Mouse (Mus musculus): ENCODE data around the gene Fam131b. TPM values are rescaled to one million over a fixed set of nuclear protein-coding genes. Genes with fewer than 3 reads are reported as not detected.
A peak's percentile ranks its signal among the peaks of the same experiment; 100 is the strongest.

Gene Fam131b
- total and polyA plus RNA-seq, 3 experiments, result 0.04 to 0.09 (median 0.05) TPM

DNA sequence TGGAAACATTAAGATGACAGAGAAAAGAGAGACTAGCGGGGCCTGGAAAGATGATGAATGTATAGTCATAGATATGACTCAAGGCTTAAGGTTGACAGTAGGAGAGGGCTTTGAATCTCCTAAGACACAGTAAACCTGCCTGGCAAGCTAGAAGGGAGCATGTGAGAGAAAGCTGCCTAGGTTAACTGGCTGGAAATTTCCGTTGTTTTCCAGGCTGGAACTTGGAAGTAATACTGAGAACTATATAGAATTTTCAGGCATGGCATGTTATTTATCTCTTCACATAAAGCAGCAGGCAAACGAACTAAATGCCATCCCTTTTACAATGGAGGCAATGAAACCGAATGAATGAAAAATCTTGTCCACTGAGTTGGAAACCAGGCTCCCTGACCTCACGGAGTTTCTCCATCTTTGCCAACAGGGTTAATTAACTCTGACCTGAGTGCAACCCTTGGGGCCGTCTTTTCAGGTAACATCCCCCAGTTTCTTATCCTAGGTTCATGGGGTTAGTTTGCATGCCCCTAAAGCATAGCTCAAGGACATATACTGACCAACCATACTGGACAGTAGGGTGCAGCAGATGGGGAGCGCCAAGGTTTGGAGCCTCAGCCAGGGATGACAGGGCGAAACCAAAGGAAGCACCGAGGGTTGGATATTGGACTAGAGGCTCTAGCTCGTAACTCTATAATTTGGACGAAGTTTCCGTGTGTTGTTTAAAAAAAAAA lies 24.0 kb upstream of the Fam131b start:
- TF ChIP-seq ZNF384 (IDR thresholded peaks at IDR 0.05; ENCODE audit: low read depth, low read length), result no peak
- no peak for TF ChIP-seq NRF1 (IDR thresholded peaks at IDR 0.05; ENCODE audit: low read depth, low read length)
- TF ChIP-seq MXI1 (IDR thresholded peaks at IDR 0.05; ENCODE audit: low read depth, low read length), result no peak
- TF ChIP-seq TCF12 (IDR thresholded peaks at IDR 0.05; ENCODE audit: low read depth, low read length), result no peak
- no peak for TF ChIP-seq E2F4 (IDR thresholded peaks at IDR 0.05; ENCODE audit: insufficient replicate concordance, low read depth, low read length)
- TF ChIP-seq MAFK (IDR thresholded peaks at IDR 0.05; ENCODE audit: insufficient replicate concordance, low read length), result no peak
- no peak for TF ChIP-seq UBTF (IDR thresholded peaks at IDR 0.05; ENCODE audit: low read depth, low read length)
- no peak for TF ChIP-seq RAD21 (IDR thresholded peaks at IDR 0.05; ENCODE audit: low read depth, low read length)
- DNase-seq (ENCODE audit: extremely low read depth), result no peak
- no peaks in the 10 kb centered on the region for H3K79me2 ChIP-seq (replicated peaks; ENCODE audit: control insufficient read depth, extremely low read depth, insufficient read depth, poor library complexity, severe bottlenecking)
- peaks cover 3 to 23% of the 10 kb centered on the region in 2 experiments; a peak in 2 of 4 replicates for H3K4me1 ChIP-seq (ENCODE audit: control insufficient read depth in 1 of 2, insufficient read depth in 2 of 2)
- H3K4me2 ChIP-seq (ENCODE audit: insufficient read depth, low read depth, poor library complexity, severe bottlenecking), result peak overlapping the region; percentile 94
- H3K4me3 ChIP-seq (replicated peaks in 1 of 3; ENCODE audit: low read depth in 2 of 3, low read length in 2 of 3, poor library complexity in 1 of 3), result peak overlapping the region in 1 of 3 experiments; percentile 67
- H3K27me3 ChIP-seq (replicated peaks), result no peaks in the 10 kb centered on the region
- in situ Hi-C loops (cut with MboI; ENCODE audit: low pct_ligation_motif_present, low pct_unique_long_range_greater_than_20kb, low sequenced_read_pairs), result loop anchor here (25.0 kb wide), 1 partner anchor 239 kb away; the partner anchor contains the start of gene Tcaf3
- H3K9me3 ChIP-seq (replicated peaks; ENCODE audit: low read length), result no peaks in the 10 kb centered on the region
- H3K36me3 ChIP-seq (replicated peaks in 1 of 2; ENCODE audit: control insufficient read depth in 1 of 2, insufficient read depth in 1 of 2, low read length in 1 of 2), result peaks cover 0 to 3% of the 10 kb centered on the region in 2 experiments
- peak overlapping the region; percentile 55; the same call in 1 of the 2 replicates for H3K9ac ChIP-seq (ENCODE audit: insufficient read depth, low read depth)
- dilution Hi-C loops (cut with MboI; ENCODE audit: extremely low pct_ligation_motif_present, extremely low pct_unique_long_range_greater_than_20kb, low sequenced_read_pairs), result no loop called here
- H3K27ac ChIP-seq (ENCODE audit: insufficient read depth, low read depth), result no peak overlapping the region

DNA sequence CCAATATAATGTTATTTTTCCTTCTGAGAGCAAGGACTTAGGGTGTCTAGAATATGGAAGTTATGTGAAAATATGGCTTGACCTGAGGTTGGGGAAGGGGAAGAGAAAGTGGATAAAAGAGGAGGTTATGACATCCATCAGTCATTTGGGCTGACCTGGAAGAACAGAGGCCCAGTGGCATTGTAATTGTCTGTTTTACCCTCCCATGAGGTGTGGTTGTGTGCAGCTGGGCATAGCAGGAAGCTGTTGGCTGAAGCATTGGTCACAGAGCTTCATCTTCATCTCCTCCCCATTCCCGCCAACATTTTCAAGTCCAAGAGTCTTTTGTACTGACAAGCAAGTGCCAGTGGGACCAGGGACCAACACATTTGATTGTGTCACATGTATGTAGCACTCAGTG lies 19.8 kb upstream of the Fam131b start:
- Histone ChIP-seq H3K36me3 (replicated peaks in 1 of 2; ENCODE audit: control insufficient read depth in 1 of 2, insufficient read depth in 1 of 2, low read length in 1 of 2) (no peaks in the 10 kb centered on the region), H3K4me3 (replicated peaks in 1 of 3; ENCODE audit: low read depth in 2 of 3, low read length in 2 of 3, poor library complexity in 1 of 3) (no peak overlapping the region), H3K79me2 (replicated peaks; ENCODE audit: control insufficient read depth, extremely low read depth, insufficient read depth, poor library complexity, severe bottlenecking) (no peaks in the 10 kb centered on the region), H3K4me1 (ENCODE audit: control insufficient read depth in 1 of 2, insufficient read depth in 2 of 2) (peaks cover 3 to 17% of the 10 kb centered on the region in 2 experiments; a peak in 2 of 4 replicates), H3K27me3 (replicated peaks) (no peaks in the 10 kb centered on the region), H3K9me3 (replicated peaks; ENCODE audit: low read length) (no peaks in the 10 kb centered on the region), H3K27ac (ENCODE audit: insufficient read depth, low read depth) (no peak overlapping the region), H3K4me2 (ENCODE audit: insufficient read depth, low read depth, poor library complexity, severe bottlenecking) (no peak overlapping the region), H3K9ac (ENCODE audit: insufficient read depth, low read depth) (no peak overlapping the region)
- in situ Hi-C loops (cut with MboI; ENCODE audit: low pct_ligation_motif_present, low pct_unique_long_range_greater_than_20kb, low sequenced_read_pairs) (loop anchor here (25.0 kb wide), 1 partner anchor 243 kb away; the partner anchor contains the start of gene Tcaf3), dilution Hi-C loops (cut with MboI; ENCODE audit: extremely low pct_ligation_motif_present, extremely low pct_unique_long_range_greater_than_20kb, low sequenced_read_pairs) (no loop called here)
- TF ChIP-seq JUND (conservative IDR thresholded peaks at IDR 0.05; ENCODE audit: low read depth, low read length) (no peak), PAX5 (IDR thresholded peaks at IDR 0.05; ENCODE audit: low read length) (no peak), ELF1 (IDR thresholded peaks at IDR 0.05; ENCODE audit: low read depth, low read length) (no peak), POLR2A (IDR thresholded peaks at IDR 0.05; ENCODE audit: low read depth, low read length) (no peak), MEF2A (IDR thresholded peaks at IDR 0.05; ENCODE audit: borderline replicate concordance, low read depth, low read length) (no peak), EP300 (IDR thresholded peaks at IDR 0.05; ENCODE audit: low read length) (no peak), ETS1 (conservative IDR thresholded peaks at IDR 0.05; ENCODE audit: low read depth, low read length) (no peak), ZC3H11A (IDR thresholded peaks at IDR 0.05; ENCODE audit: low read depth, low read length) (no peak), TBP (conservative IDR thresholded peaks at IDR 0.05; ENCODE audit: low read depth, low read length) (no peak), USF1 (IDR thresholded peaks at IDR 0.05; ENCODE audit: low read depth, low read length) (no peak), E2F4 (IDR thresholded peaks at IDR 0.05; ENCODE audit: insufficient replicate concordance, low read depth, low read length) (no peak)
- DNase-seq (ENCODE audit: extremely low read depth), result no peak
